Mouse (Mus musculus) urinary bladder, postnatal 14 days (tissue): ENCODE measurements around the gene Olfr1157.

Source experiments
- DNase-seq: peaks from one replicate; pipeline ENCODE4 v3.0.0; 2021; ENCODE audit warnings: low spot score

The Olfr1157 gene

DNA sequence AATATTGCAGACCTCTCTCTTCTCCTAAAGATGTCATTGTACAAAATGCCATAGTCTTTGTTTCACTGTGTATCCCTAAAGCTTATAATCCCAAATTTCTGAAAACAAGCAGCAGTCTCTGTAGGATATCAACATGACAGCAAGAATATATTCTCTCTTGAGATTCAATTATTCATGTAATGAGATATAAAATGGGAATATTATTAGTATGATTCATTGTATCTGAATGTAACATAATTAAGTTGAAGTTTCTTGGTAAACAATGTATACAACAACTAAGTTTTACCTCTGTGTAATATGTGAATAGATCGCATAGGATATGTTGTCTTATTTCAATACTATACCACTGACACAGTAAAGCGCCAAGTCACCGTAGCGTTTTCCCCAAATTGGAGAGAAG lies at the start of gene Olfr1157:
Gene Olfr1157 (minus strand): TSS at position 101 of the 400 bp plus-strand sequence.
- no peak for DNase-seq

DNA sequence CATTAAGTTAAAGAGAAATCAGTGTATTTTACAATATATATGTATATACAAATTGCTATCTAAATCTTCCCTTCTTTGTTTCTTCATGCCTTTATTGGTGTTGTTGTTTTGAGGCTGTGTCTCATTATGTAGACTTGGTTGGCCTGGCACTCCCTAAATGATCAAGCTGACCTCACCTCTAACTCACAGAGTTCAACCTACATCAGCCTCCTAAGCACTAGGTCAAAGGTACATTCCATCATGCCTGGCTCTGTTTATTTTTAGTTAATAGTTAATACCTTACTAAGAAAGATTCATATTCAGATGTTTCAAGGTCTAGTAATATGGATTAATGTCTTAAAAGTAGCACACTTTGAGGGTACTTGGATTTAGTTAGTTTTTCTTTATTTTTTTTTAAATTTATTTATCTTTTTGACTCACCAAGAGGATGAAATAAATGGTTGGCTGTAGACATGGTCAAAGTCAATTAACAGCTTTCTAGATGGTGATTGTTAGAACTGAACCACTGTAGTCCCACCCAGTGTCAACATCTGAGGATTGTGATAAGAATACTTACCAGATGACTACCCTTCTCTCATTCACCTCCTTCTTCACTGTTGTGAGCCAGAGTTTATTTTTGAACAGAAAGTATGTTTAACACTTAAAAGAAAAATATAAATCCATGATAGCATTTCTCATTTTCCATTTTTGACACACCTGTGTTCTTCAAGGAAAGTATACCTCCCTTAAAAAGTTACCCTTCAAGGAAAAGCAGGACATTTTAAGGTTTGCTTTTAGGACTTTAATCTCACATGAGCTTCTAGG lies 39.6 kb upstream of the Olfr1157 start, which contains the start of gene Olfr1160:
Gene Olfr1160 (minus strand): TSS at position 754 of the 804 bp plus-strand sequence.
- no peak for DNase-seq

DNA sequence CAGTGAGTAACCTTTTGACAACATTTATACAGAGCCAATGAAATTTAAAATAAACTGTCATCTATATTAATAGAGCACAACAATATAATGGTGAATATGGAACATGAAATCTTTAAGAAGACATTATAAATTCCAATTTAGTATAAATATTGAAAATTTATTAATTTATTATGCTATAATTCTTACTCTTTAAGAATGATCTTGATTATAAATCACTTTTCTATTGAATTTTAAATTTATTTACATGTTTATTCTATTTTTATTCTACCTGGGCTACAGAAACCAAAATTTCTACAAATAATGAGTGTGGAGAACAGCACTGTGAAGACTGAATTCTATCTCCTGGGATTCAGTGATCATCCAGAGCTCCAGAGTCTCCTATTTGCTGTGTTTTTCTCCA lies 21.7 kb upstream of the Olfr1157 start, which contains the start of gene Olfr1158:
Gene Olfr1158 (plus strand): TSS at position 301 of the 400 bp plus-strand sequence.
- no peak for DNase-seq

DNA sequence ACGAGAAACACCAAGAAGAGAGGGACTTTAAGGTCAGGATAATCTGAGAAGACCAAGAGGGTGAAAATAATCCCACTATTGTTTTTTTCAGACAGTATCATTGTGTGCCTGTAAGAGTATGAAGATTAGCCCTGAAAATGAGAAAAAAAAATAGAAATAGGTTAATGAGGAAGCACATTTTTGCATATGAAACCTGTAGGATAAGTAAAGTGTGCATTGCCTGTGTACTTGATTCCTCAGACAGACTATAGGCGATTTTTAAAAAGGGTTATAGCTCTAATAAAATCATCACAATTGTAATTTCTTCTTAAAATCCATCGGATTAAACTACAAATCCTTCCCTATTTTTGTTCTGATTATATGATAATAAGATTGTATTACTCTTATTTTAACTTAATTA lies 6.5 kb upstream of the Olfr1157 start, which contains the start of gene Olfr74:
Gene Olfr74 (minus strand): TSS at position 101 of the 400 bp plus-strand sequence.
- no peak for DNase-seq

DNA sequence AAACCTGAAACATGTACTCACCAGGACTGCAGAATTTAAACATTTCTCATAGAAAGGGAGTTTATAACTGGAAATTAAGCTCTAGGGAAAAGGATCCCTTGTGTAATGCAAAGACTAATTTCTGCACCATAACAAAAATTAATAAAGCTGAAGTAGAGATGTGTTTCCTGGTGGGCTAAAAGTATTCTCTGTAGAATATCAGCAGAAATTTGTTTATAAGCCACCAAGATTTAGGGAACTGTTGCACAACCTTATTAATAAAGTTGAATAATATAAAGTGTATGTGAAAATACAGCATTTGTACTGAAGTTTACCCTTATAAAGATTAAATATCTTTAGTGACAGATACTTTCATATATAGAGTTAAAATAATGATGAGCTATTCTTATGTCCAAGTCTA lies 15.1 kb downstream of the Olfr1157 start, which contains the start of gene Olfr1156:
Gene Olfr1156 (minus strand): TSS at position 101 of the 400 bp plus-strand sequence.
- DNase-seq = no peak

DNA sequence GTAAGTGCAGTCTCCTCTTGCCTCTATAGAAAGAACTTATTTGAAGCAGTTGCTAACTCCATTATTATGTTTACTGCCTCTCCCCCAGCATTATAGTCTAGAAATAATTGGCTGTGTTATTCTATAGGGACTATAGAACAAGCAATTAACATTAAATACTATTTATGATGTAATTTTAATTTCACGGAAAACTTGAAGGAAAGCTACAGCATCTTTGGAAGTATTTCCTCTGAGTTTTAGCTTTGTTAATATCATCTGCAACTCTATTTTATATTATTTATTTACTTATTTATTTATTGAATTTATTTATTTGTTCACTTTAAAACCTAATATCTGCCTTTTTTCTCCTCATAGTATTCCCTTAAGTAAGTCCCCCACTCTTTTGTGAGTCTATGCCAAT lies 23.1 kb downstream of the Olfr1157 start, which contains the start of gene Olfr1155:
Gene Olfr1155 (minus strand): TSS at position 101 of the 400 bp plus-strand sequence.
- DNase-seq = no peak
